Comparison of ENCODE assay signal across 18 mouse cellular contexts in genomic region chr6:65783670-65784069, GRCm38 (mm10). TPM values are rescaled to one million over a fixed set of nuclear protein-coding genes. Genes with fewer than 3 reads are reported as not detected.
"Had no signal": no experiment of that assay in that cellular context is flagged by ENCODE, and none has a peak within 500 bp of the region (broad histone marks: within the 10 kb centered on the region; RNA-seq: fewer than 3 reads in every experiment).

No protein-coding gene starts in this region.

- H3K9ac ChIP-seq: liver, embryonic 13.5 days; liver, embryonic 15.5 days; liver, postnatal 0 days; midbrain, embryonic 12.5 days; neural tube, embryonic 12.5 days; stomach, embryonic 15.5 days had no signal

- H3K4me1 ChIP-seq: stomach, embryonic 15.5 days had no signal

- H3K27me3 ChIP-seq: liver, embryonic 13.5 days; midbrain, embryonic 12.5 days; neural tube, embryonic 12.5 days; stomach, embryonic 15.5 days had no signal

- ATAC-seq: liver, postnatal 0 days; midbrain, embryonic 16.5 days had no signal

- H3K36me3 ChIP-seq: liver, embryonic 13.5 days; liver, embryonic 15.5 days; midbrain, embryonic 12.5 days; neural tube, embryonic 12.5 days; stomach, embryonic 15.5 days had no signal

- H3K9me3 ChIP-seq: liver, embryonic 13.5 days; liver, embryonic 15.5 days; megakaryocyte, embryonic 14.5 days; midbrain, embryonic 12.5 days; neural tube, embryonic 12.5 days; stomach, embryonic 15.5 days had no signal

- H3K4me3 ChIP-seq: liver, embryonic 13.5 days; liver, embryonic 15.5 days; megakaryocyte, embryonic 14.5 days; midbrain, embryonic 12.5 days; neural tube, embryonic 12.5 days; stomach, embryonic 15.5 days had no signal

- H3K4me2 ChIP-seq: liver, embryonic 13.5 days; liver, embryonic 15.5 days; midbrain, embryonic 12.5 days; neural tube, embryonic 12.5 days; stomach, embryonic 15.5 days had no signal

- H3K27ac ChIP-seq: liver, embryonic 13.5 days; liver, embryonic 15.5 days; macrophage; midbrain, embryonic 12.5 days; neural tube, embryonic 12.5 days; stomach, embryonic 15.5 days; stomach, postnatal 0 days had no signal

- DNase-seq: liver, embryonic 13.5 days; liver, postnatal 0 days; lung, postnatal 10 days; midbrain, embryonic 14.5 days; right cerebral cortex, postnatal 14 days; thymus, adult 2 months; thymus, postnatal 25 days; thymus, postnatal 4 days had no signal

RNA-seq across cellular contexts. Expression of gene Prdm5, which starts 4.9 kb away (rescaled TPM):
- total RNA-seq: monocyte, adult 5-6 weeks; neutrophil, adult 5-6 weeks had no signal
